Mouse (Mus musculus) megakaryocyte, embryonic 14.5 days (primary cell): ENCODE measurements around the gene Tspan32.

Experiments
- FLI1 ChIP-seq: IDR thresholded peaks from 2 replicates; pipeline ENCODE4 v1.6.1; 2012; ENCODE audit warnings: low read length, inconsistent platforms, mixed read lengths
- GATA1 ChIP-seq: IDR thresholded peaks from 3 replicates; pipeline ENCODE4 v1.6.1; 2012; ENCODE audit warnings: mixed read lengths, low read length, inconsistent platforms, borderline replicate concordance

DNA sequence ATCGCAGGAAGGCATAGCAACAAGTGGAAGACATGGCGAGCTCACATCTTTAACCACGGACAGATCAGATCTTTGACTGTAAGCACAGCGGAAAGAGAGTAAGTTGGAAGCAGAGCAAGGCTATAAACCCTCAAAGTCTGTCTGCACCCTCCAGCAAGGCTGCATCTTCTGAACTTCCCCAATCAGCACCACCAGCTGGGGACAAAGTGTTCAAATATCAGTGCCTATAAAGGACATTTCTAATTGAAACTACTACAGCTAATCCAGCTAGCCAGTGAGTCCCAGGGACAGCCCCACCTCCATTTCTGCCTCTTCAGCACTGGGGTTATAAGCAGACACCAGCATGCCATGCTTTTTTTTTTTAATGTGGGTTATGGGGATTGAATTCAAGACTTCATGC lies 32.5 kb downstream of the Tspan32 start:
- TF ChIP-seq FLI1 (no peak), GATA1 (no peak)
